ENCODE assay signal across 19 mouse cellular contexts in the genomic region with DNA sequence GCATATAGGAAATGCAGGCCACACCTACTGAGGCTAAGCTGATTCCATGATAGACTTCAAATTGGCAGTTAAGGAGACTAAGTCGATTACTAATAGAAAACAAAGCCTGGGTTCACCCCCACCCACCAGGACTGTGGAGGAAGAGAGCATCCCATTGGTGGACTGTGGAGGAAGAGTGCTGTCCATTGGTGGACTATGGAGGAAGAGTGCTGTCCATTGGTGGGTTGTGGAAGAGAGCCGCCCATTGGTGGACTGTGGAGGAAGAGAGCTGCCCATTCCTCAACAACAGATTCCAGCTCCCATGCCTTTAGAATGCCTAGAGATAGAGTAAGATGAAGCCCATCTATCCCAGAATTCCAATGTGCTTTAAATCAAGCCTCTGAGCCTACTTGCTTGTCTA. TPM values are rescaled to one million over a fixed set of nuclear protein-coding genes. Genes with fewer than 3 reads are reported as not detected.
A peak's percentile ranks its signal among the peaks of the same experiment; 100 is the strongest.
DNase-seq lines count a peak whose midpoint lies in the region; ATAC-seq and TF ChIP-seq lines count a peak whose summit lies in the region.
"Had no signal": no experiment of that assay in that cellular context is flagged by ENCODE, and none has a peak within 500 bp of the region (broad histone marks: within the 10 kb centered on the region; RNA-seq: fewer than 3 reads in every experiment).

No protein-coding gene starts in this region.

- no peak overlapping the region for H3K9ac ChIP-seq in midbrain, embryonic 11.5 days (ENCODE audit: low read length)
- H3K9ac ChIP-seq in midbrain, postnatal 0 days (replicated peaks; ENCODE audit: low read length, poor library complexity, severe bottlenecking), result no peak overlapping the region
- H3K9ac ChIP-seq: embryonic facial prominence, embryonic 13.5 days; embryonic facial prominence, embryonic 15.5 days; forebrain, embryonic 12.5 days had no signal

- no peak overlapping the region for H3K4me2 ChIP-seq in midbrain, embryonic 11.5 days
- no peak overlapping the region for H3K4me2 ChIP-seq in midbrain, postnatal 0 days (ENCODE audit: low read depth, low read length, poor library complexity, severe bottlenecking)
- H3K4me2 ChIP-seq: embryonic facial prominence, embryonic 13.5 days; embryonic facial prominence, embryonic 15.5 days; forebrain, embryonic 12.5 days had no signal

- H3K27ac ChIP-seq in layer of hippocampus, adult 2 months, result peak overlapping the region; percentile 92
- no peak overlapping the region for H3K27ac ChIP-seq in midbrain, embryonic 11.5 days (ENCODE audit: low read depth, low read length)
- no peak overlapping the region for H3K27ac ChIP-seq in midbrain, postnatal 0 days (ENCODE audit: low read depth, low read length)
- H3K27ac ChIP-seq: embryonic facial prominence, embryonic 13.5 days; embryonic facial prominence, embryonic 15.5 days; forebrain, embryonic 10.5 days; forebrain, embryonic 12.5 days had no signal

- WGBS in midbrain, embryonic 11.5 days, result 88% methylated on average over 2 of the region's 2 CpGs
- 84% methylated on average over 2 of the region's 2 CpGs for WGBS in midbrain, postnatal 0 days

- no peaks in the 10 kb centered on the region for H3K4me1 ChIP-seq in midbrain, embryonic 11.5 days (ENCODE audit: control insufficient read depth, insufficient read depth, low read length)
- no peaks in the 10 kb centered on the region for H3K4me1 ChIP-seq in midbrain, postnatal 0 days (ENCODE audit: insufficient read depth, low read length)

- no peak for TF ChIP-seq CTCF in layer of hippocampus, adult 2 months (conservative IDR thresholded peaks at IDR 0.05)
- no peak for TF ChIP-seq CTCF in midbrain, postnatal 0 days (IDR thresholded peaks at IDR 0.05)

- H3K9me3 ChIP-seq in midbrain, embryonic 11.5 days (ENCODE audit: control insufficient read depth, low read length), result no peaks in the 10 kb centered on the region
- no peaks in the 10 kb centered on the region for H3K9me3 ChIP-seq in midbrain, postnatal 0 days (ENCODE audit: low read length)
- H3K9me3 ChIP-seq: embryonic facial prominence, embryonic 13.5 days; embryonic facial prominence, embryonic 15.5 days; forebrain, embryonic 10.5 days; forebrain, embryonic 12.5 days had no signal

- ATAC-seq in midbrain, embryonic 11.5 days (ENCODE audit: low FRiP score), result no peak
- ATAC-seq in midbrain, postnatal 0 days (ENCODE audit: low FRiP score), result no peak
- ATAC-seq: CD4-positive, CD25-positive, alpha-beta regulatory T cell, adult 4 months; forebrain, embryonic 14.5 days; forebrain, embryonic 16.5 days; Patski had no signal

- no peaks in the 10 kb centered on the region for H3K27me3 ChIP-seq in midbrain, embryonic 11.5 days (ENCODE audit: control insufficient read depth, insufficient read depth, low read length)
- H3K27me3 ChIP-seq in midbrain, postnatal 0 days (ENCODE audit: insufficient read depth, low read length), result no peaks in the 10 kb centered on the region
- H3K27me3 ChIP-seq: embryonic facial prominence, embryonic 13.5 days; embryonic facial prominence, embryonic 15.5 days; forebrain, embryonic 12.5 days; Patski had no signal

- H3K4me3 ChIP-seq in layer of hippocampus, adult 2 months, result no peak overlapping the region
- no peak overlapping the region for H3K4me3 ChIP-seq in midbrain, embryonic 11.5 days (ENCODE audit: low read depth, low read length)
- no peak overlapping the region for H3K4me3 ChIP-seq in midbrain, postnatal 0 days (ENCODE audit: low read depth, low read length)
- H3K4me3 ChIP-seq: embryonic facial prominence, embryonic 13.5 days; embryonic facial prominence, embryonic 15.5 days; erythroblast, embryonic 14.5 days; forebrain, embryonic 10.5 days; forebrain, embryonic 12.5 days had no signal

- H3K36me3 ChIP-seq in midbrain, embryonic 11.5 days (ENCODE audit: control insufficient read depth, insufficient read depth, low read length), result no peaks in the 10 kb centered on the region
- H3K36me3 ChIP-seq in midbrain, postnatal 0 days (ENCODE audit: insufficient read depth, low read length), result peaks cover 4% of the 10 kb centered on the region; the same call in 1 of the 2 replicates
- H3K36me3 ChIP-seq: embryonic facial prominence, embryonic 13.5 days; embryonic facial prominence, embryonic 15.5 days; forebrain, embryonic 10.5 days; forebrain, embryonic 12.5 days; G1E had no signal

- no peak for DNase-seq in layer of hippocampus, adult 2 months (ENCODE audit: low spot score in 2 of 2)
- no peak for DNase-seq in layer of hippocampus, postnatal 10 days (ENCODE audit: low spot score in 2 of 2)
- peak; percentile 14 for DNase-seq in midbrain, embryonic 11.5 days (ENCODE audit: low spot score, missing footprints)
- no peak for DNase-seq in midbrain, postnatal 0 days (ENCODE audit: low spot score)
- peak; percentile 81 for DNase-seq in R1 (ENCODE audit: low read depth, low spot score)
- no peak for DNase-seq in frontal cortex, postnatal 25 days (ENCODE audit: low spot score in 2 of 2)
- DNase-seq: B cell, adult 2 months; embryo, embryonic 11 days had no signal

RNA-seq across cellular contexts. Expression of gene Pgbd5, which starts 42.9 kb away (rescaled TPM):
- total RNA-seq in layer of hippocampus, adult 2 months (2021), result 100 to 1,000 TPM; 291 to 304 TPM
- total RNA-seq in layer of hippocampus, postnatal 10 days (2021), result 100 to 1,000 TPM; 102 to 111 TPM
- 3.8 and 4.5 TPM in 2 replicates for polyA plus RNA-seq in midbrain, embryonic 11.5 days (2014; fragmentation: Nextera tagmentation; extraction: Ambion mirVana)
- total RNA-seq in midbrain, postnatal 0 days (2014; rRNA removed), result 61.1 and 77.0 TPM in 2 replicates
- 12.2 and 13.5 TPM in 2 replicates for polyA plus RNA-seq in midbrain, postnatal 0 days (2015; fragmentation: Nextera tagmentation; extraction: Ambion mirVana)
- total RNA-seq: common myeloid progenitor, adult 5-6 weeks had no signal
- polyA plus RNA-seq: CD4-positive, CD25-positive, alpha-beta regulatory T cell, adult 4 months; erythroblast, embryonic 14.5 days; G1E had no signal

Comparison
In these comparisons a context has a peak if more than half of its experiments do, and no peak if none do; other contexts are left out.
1. DNase-seq: peak in midbrain, embryonic 11.5 days (single experiment) and R1 (single experiment); none in layer of hippocampus, adult 2 months (0 of 2), layer of hippocampus, postnatal 10 days (0 of 2), midbrain, postnatal 0 days (single experiment) and frontal cortex, postnatal 25 days (0 of 2).